Mouse (Mus musculus) frontal cortex, postnatal 25 days (tissue): ENCODE data around the gene Fbxw21.
"Not testable (repeated sequence)": the region's sequence is repeated elsewhere in the genome, so short reads cannot be mapped to it uniquely, and the experiment has no call there.

Source experiments
- DNase-seq, 2 experiments: peaks; one replicate each; pipeline ENCODE4 v3.0.0; 2022; ENCODE audit warnings: low spot score in 2 of 2

Gene Fbxw21

GRCm38 (mm10) chr9:109161941-109162340 is at the start of gene Fbxw21:
Gene Fbxw21, minus strand, starts transcription at chr9:109162041.
- no peak for DNase-seq

DNA sequence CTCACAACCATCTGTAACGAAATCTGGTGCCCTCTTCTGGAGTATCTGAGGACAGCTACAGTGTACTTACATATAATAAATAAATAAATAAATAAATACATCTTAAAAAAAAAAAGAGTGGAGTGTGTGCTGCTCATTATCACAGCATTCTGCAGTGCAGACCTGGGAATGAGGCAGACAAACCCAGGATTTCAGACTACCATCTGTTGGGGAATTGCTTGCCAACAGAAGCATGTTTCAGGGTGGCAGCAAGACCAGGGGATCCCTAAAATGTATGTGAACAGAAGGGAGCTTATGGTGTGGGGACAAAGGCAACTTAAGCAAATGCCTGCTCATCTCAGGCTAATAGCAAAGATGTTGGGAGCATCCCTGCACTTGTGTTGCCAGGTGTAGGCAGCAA is 39.5 kb upstream of the Fbxw21 start:
- DNase-seq, result not testable (repeated sequence)

GRCm38 (mm10) chr9:109200349-109200748 is 38.5 kb upstream of the Fbxw21 start:
- no peak for DNase-seq

DNA sequence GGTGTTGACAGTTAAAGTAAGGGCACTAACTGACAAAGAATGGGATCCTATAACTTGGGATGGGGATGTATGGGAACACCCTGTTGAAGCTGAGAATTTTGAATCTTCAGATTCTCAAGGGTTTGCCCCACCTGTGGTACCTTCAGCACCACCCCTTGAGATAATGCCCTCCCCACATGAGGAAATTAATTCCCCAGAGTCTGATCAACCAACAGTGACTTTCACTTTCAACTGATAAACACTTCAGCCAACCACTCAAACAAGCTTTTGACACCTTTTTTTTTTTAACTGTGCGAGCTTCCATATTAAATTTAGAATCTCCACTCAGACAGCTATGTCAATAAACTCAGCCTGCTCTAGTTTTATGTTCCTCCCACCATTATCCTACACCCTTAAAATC is 37.5 kb upstream of the Fbxw21 start:
- DNase-seq, result no peak

DNA sequence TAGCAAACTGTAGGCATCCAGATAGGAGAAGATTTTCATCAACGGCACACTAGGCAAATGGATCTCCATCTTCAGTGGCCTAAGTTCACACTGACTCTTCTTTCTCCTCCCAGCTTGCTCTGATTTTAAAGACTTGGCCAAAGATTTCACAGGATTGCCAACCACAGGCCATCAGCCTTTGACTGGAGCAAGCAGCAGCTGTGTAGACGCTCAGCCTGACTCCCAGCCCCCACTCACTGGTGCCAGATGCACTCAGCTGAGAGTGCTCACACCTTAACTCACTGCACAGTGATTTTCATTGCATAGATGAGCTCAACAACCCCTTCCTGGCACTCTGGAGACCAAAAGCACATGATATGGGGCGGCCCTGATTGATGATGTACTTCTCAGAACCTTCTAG is 34.0 kb upstream of the Fbxw21 start, which contains the start of gene Fbxw13:
Gene Fbxw13, minus strand, starts transcription at position 101 of the 400 bp plus-strand sequence.
- not testable (repeated sequence) for DNase-seq

DNA sequence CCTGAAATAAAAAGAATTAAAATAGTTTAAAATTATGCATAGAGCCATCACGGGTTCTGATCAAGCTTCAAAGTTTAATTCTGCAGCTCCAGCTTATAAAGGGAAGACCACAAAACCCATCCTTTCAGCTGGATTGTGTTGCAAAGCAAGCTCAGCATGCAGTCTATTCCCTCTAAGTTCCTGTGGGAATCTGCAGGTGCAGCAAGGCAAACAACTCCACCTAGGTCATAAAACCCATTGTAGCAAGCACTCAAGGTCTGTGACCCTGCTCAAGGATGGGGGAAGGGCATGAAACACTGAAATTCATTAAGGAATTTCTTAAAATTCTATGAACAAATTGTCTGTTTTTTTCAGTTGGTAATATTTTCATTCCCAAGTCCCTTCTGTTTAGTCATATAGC is 15.4 kb upstream of the Fbxw21 start:
- DNase-seq, result no peak

DNA sequence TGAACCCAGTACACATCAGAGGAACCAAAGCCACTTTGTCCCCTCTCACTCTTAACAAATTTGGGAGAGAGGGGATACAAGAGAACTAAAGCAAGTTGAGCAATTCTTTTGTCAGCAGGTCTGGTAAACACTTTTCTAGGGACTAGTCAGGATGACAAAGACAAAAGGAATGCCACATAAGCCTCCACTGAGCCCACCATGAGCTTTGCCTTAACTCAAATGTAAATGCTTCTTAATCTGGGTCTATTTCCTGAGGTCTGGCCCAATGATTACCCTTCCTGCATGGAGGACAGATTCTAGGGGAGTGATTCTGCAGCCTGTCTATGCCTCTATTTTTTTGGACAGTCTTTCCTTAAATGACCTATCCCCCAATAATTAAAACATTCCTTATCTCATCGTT is 14.5 kb upstream of the Fbxw21 start:
- DNase-seq, result no peak

DNA sequence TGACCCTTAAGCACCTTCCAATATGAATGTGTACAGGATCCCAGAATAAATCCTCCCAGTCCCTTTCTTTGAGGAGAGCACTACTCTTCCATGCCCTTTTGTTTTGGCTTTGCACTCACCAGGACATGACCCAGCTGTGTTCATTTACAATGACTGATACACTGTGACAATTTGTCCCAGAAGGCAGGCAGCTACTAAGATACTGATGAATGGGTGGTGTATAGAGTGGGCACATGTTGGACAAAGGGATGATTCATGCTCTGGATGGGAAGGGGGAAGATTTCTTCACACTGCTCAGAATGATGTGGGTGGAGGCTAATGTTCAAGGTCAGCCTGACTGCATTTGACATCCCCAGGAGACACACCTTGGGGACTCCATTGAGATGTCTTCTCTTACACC is 5.5 kb upstream of the Fbxw21 start:
- DNase-seq, result no peak

GRCm38 (mm10) chr9:109140414-109140813 is 21.4 kb downstream of the Fbxw21 start:
- not testable (repeated sequence) for DNase-seq

DNA sequence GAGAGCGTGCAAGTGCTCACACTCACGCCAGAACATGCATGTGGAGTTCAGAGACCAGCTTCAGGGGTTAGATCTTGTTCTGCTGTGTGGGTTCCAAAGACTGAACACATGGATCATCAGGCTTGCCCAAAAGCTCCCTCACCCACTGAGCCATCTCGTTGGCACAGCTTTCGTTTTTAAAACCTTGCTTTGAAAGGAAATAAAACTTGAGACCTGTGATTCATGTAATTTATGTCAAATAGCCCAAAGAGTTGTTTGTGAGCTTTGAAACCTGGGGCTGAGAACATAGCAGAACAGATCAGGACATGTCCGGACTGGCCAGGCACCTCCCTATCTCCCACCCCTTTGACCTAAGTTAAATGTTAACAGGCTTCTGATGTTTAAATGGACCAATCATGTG is 31.8 kb downstream of the Fbxw21 start:
- no peak for DNase-seq

- DNase-seq, result no peak
Observed at GRCm38 (mm10) chr9:109128211-109128610, 33.6 kb downstream of the Fbxw21 start.

GRCm38 (mm10) chr9:109127076-109127475 is 34.8 kb downstream of the Fbxw21 start:
- DNase-seq, result no peak

DNA sequence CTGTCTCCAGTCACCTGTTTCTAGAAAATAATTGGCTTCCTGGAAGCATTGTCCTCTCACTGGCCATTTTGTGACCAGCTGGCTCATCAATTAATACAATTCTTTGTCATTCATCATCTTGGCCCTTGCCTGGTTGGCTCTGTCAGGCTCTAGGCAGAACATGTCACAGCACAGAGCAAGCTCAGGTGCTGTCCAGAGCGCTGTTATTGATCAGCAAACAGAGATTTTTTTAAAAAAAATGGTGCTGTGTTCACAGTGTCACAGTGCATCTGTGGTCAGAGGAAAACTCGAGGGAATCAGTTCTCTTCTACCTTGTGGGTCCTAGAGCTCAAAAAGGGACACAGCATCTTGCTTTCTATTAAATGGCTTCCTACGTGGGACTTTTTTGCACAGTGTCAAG is 36.4 kb downstream of the Fbxw21 start:
- no peak for DNase-seq

DNA sequence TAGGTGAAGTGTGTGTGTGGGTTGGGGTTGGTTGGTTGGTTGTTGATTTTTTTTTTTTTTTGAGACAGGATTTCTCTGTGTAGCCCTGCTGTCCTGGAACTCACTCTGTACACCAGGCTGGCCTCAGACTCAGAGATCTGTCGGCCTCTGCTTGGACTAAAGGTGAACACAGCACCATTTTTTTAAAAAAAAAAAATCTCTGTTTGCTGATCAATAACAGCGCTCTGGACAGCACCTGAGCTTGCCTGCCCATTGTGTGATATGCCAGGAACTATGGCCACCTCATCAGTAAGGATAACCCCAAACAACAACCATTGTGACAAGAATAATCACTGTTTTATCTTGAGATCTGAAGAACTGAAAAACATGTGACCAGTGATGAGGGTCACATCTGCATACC is 36.8 kb downstream of the Fbxw21 start:
- no peak for DNase-seq

DNA sequence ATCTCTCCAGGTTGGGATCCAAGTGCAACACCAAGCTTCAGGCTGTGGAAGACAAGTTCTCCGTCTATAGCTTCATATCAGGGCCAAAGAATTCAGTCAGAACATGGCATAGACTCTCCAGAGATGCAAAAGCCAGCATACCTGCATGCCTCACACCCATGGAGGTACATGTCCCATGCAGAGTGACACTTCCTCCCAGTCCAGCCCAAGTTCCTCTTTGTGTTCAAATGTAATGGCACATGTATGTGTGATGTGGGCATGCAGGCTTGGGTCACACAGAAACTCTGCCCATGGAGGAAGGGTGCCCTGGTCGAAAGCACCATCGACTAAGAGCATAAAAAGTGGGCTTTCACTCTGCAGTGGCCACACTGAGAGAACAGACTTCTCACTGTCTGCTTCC is 37.7 kb downstream of the Fbxw21 start:
- DNase-seq, result no peak

DNA sequence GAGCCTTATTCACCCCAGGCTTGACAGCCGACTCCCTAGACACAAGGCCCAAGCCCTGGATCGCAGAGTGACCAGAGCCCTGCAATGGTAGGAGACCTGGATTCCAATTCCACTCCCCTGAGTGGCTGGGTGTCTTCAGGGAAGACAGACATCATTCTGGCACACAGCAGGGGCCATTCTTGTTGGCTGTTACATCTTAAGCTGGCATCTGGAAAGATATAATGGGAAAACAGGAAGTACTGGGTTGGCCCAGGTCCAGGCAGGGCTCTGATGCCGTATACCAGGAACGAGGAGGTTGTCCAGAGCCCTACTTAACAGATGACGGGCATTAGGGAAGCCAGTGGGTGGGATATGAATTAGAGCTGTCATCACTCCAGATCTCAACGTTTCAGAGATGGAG is 38.6 kb downstream of the Fbxw21 start:
- no peak for DNase-seq

DNA sequence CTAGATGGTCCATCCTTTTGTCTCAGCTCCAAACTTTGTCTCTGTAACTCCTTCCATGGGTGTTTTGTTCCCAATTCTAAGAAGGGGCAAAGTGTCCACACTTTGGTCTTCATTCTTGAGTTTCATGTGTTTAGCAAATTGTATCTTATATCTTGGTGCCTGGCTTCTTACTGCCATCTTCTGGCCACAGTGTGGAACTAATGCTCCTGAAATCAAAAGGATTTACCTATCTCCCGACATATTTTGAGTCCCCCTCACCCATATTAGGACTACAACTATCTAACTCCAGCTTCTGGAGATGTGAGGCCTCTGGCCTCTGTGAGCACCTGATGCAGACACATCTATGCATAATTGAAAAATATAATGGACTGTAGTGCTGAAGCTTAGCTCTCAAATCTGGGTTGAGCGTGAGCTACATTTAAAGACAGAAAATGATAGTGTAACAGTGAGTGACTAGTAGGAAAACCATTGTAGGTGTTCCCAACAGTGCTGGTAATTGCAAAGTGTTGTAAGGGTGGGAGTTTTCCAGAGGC is 39.2 kb downstream of the Fbxw21 start:
- DNase-seq, result no peak

GRCm38 (mm10) chr9:109120956-109121355 is 40.9 kb downstream of the Fbxw21 start:
- DNase-seq, result no peak

GRCm38 (mm10) chr9:109119571-109119970 is 42.3 kb downstream of the Fbxw21 start:
- no peak for DNase-seq

- DNase-seq, result no peak
Observed at GRCm38 (mm10) chr9:109118106-109118505, 43.7 kb downstream of the Fbxw21 start.

DNA sequence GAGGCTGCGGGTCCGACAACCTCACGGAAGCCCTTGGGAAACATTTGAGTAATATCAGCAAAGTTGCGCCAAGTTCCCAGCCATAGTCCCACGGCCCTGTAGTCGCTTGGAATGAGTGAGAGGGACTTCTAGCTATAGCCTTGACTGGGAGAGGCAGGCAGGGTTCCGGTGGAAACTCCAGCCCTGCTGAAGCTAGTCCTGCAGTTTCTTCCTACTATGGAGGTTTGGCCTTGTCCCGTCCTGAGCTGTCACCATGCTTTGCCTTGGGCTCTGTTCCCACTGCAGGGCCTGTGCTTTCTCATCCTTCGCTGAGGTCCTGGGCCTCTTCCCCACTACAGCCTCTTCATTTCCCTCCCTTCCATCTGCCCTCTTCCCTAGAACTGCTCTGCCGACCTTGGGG is 45.6 kb downstream of the Fbxw21 start:
- DNase-seq, result no peak

DNA sequence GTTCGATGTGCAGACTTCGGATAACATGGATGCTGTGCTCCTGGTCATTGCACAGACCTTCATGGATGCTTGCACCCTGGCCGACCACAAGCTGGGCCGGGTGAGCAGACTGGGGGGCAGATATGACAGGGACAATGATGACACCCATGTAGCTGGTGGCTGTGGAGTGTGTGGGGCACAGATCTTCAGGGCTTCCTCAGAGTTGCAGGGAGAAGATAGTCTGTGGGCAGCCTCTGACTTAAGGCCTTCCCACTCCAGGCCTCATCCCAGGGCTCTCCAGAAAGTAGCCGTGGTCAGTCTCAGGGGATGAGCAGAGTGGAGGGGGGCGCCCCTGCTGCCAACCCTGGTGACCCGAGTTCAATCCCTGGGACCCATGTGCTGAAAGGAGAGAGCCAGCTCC is 47.0 kb downstream of the Fbxw21 start:
- no peak for DNase-seq

- DNase-seq, result no peak
Observed at GRCm38 (mm10) chr9:109114276-109114675, 47.6 kb downstream of the Fbxw21 start.

- DNase-seq, result no peak
Observed at GRCm38 (mm10) chr9:109113331-109113730, 48.5 kb downstream of the Fbxw21 start.
